In genomic region chr1:43730491-43730924, GRCm38 (mm10) we compare ENCODE assay signal across 9 mouse cellular contexts. TPM values are rescaled to one million over a fixed set of nuclear protein-coding genes. Genes with fewer than 3 reads are reported as not detected.
DNase-seq lines count a peak whose midpoint lies in the region; ATAC-seq and TF ChIP-seq lines count a peak whose summit lies in the region.
"Had no signal": no experiment of that assay in that cellular context is flagged by ENCODE, and none has a peak within 500 bp of the region (broad histone marks: within the 10 kb centered on the region; RNA-seq: fewer than 3 reads in every experiment).

Gene 1500015O10Rik, plus strand, starts transcription at chr1:43730602.

- H3K27ac ChIP-seq in forebrain, embryonic 11.5 days (ENCODE audit: low read depth, low read length): no peak within 1 kb of the TSS
- no peak within 1 kb of the TSS for H3K27ac ChIP-seq in forebrain, embryonic 10.5 days
- H3K27ac ChIP-seq in heart, adult 2 months: no peak within 1 kb of the TSS
- peak within 1 kb of the TSS; percentile 38; the same call in 1 of the 2 replicates for H3K27ac ChIP-seq in kidney, embryonic 16.5 days (ENCODE audit: low read length)
- H3K27ac ChIP-seq in limb, embryonic 15.5 days: peak within 1 kb of the TSS; percentile 92

- 67% methylated on average over 16 of the region's 16 CpGs for WGBS in forebrain, embryonic 11.5 days
- 74% methylated on average over 16 of the region's 16 CpGs for WGBS in forebrain, embryonic 10.5 days
- 48% methylated on average over 16 of the region's 16 CpGs for WGBS in heart, adult 2 months
- WGBS in kidney, embryonic 16.5 days: 65% methylated on average over 16 of the region's 16 CpGs
- 44% methylated on average over 16 of the region's 16 CpGs for WGBS in limb, embryonic 15.5 days

- no peak for TF ChIP-seq POLR2A in heart, adult 2 months (IDR thresholded peaks at IDR 0.05; ENCODE audit: insufficient read depth, low read depth, low read length)

- H3K4me2 ChIP-seq in forebrain, embryonic 11.5 days (ENCODE audit: low read depth, low read length, severe bottlenecking): no peak within 1 kb of the TSS
- H3K4me2 ChIP-seq in kidney, embryonic 16.5 days (replicated peaks; ENCODE audit: low read depth, low read length): no peak within 1 kb of the TSS
- peak within 1 kb of the TSS; percentile 41 for H3K4me2 ChIP-seq in limb, embryonic 15.5 days

- H3K9me3 ChIP-seq in forebrain, embryonic 11.5 days (ENCODE audit: control insufficient read depth, low read length): no peaks in the 10 kb centered on the region
- H3K9me3 ChIP-seq in forebrain, embryonic 10.5 days: no peaks in the 10 kb centered on the region
- no peaks in the 10 kb centered on the region for H3K9me3 ChIP-seq in kidney, embryonic 16.5 days (ENCODE audit: low read length)
- no peaks in the 10 kb centered on the region for H3K9me3 ChIP-seq in limb, embryonic 15.5 days

- no peaks in the 10 kb centered on the region for H3K27me3 ChIP-seq in forebrain, embryonic 11.5 days (ENCODE audit: control insufficient read depth, insufficient read depth, low read length)
- no peaks in the 10 kb centered on the region for H3K27me3 ChIP-seq in forebrain, embryonic 10.5 days (ENCODE audit: poor library complexity, severe bottlenecking)
- H3K27me3 ChIP-seq in heart, adult 2 months (ENCODE audit: control insufficient read depth, insufficient read depth, low read length): no peaks in the 10 kb centered on the region
- no peaks in the 10 kb centered on the region for H3K27me3 ChIP-seq in kidney, embryonic 16.5 days (ENCODE audit: insufficient read depth, low read length)
- H3K27me3 ChIP-seq in limb, embryonic 15.5 days: no peaks in the 10 kb centered on the region

- DNase-seq in forebrain, embryonic 11.5 days (ENCODE audit: low spot score): no peak
- DNase-seq in forebrain, embryonic 10.5 days (ENCODE audit: extremely low spot score, low spot score): no peak
- peak; percentile 28 for DNase-seq in cerebellum, adult 9-10 months
- peak; percentile 56 to 57 for DNase-seq in heart, adult 2 months
- peak; percentile 84 for DNase-seq in right cerebral cortex, postnatal 4 days
- no peak for DNase-seq in yolk sac, embryonic 10.5 days (ENCODE audit: low spot score)

- H3K36me3 ChIP-seq in forebrain, embryonic 11.5 days (ENCODE audit: control insufficient read depth, insufficient read depth, low read length): no peaks in the 10 kb centered on the region
- no peaks in the 10 kb centered on the region for H3K36me3 ChIP-seq in forebrain, embryonic 10.5 days (replicated peaks)
- H3K36me3 ChIP-seq in heart, adult 2 months (ENCODE audit: control insufficient read depth, insufficient read depth, low read length): no peaks in the 10 kb centered on the region
- no peaks in the 10 kb centered on the region for H3K36me3 ChIP-seq in kidney, embryonic 16.5 days (ENCODE audit: insufficient read depth, low read length)
- H3K36me3 ChIP-seq in limb, embryonic 15.5 days: no peaks in the 10 kb centered on the region

- intact Hi-C loops in heart, adult 2 months (cut with DNase I): no loop called here

- TF ChIP-seq CTCF in heart, adult 2 months (IDR thresholded peaks at IDR 0.05): no peak

- ATAC-seq in forebrain, embryonic 11.5 days (replicated peaks; ENCODE audit: low FRiP score): 0 out of 2 replicates have a peak, but pooled peaks have one; percentile 15
- ATAC-seq in kidney, embryonic 16.5 days (ENCODE audit: low FRiP score, low TSS enrichment): peak; percentile 51
- peak; percentile 91 for ATAC-seq in limb, embryonic 15.5 days (ENCODE audit: insufficient number of reproducible peaks, low FRiP score, low TSS enrichment, low read depth)

- H3K4me3 ChIP-seq in forebrain, embryonic 11.5 days (ENCODE audit: low read depth, low read length): no peak within 1 kb of the TSS
- H3K4me3 ChIP-seq in forebrain, embryonic 10.5 days: no peak within 1 kb of the TSS
- no peak within 1 kb of the TSS for H3K4me3 ChIP-seq in heart, adult 2 months
- H3K4me3 ChIP-seq in kidney, embryonic 16.5 days (ENCODE audit: low read length): no peak within 1 kb of the TSS
- H3K4me3 ChIP-seq in limb, embryonic 15.5 days: peak within 1 kb of the TSS; percentile 33

- H3K79me2 ChIP-seq in heart, adult 2 months (replicated peaks; ENCODE audit: control insufficient read depth, insufficient read depth, low read length): no peaks in the 10 kb centered on the region

- H3K4me1 ChIP-seq in forebrain, embryonic 11.5 days (replicated peaks; ENCODE audit: control insufficient read depth, insufficient read depth, low read length): no peaks in the 10 kb centered on the region
- no peaks in the 10 kb centered on the region for H3K4me1 ChIP-seq in forebrain, embryonic 10.5 days
- H3K4me1 ChIP-seq in heart, adult 2 months (ENCODE audit: control insufficient read depth, insufficient read depth, low read length): no peaks in the 10 kb centered on the region; the same call in 1 of the 2 replicates
- peaks cover 4% of the 10 kb centered on the region for H3K4me1 ChIP-seq in kidney, embryonic 16.5 days (ENCODE audit: insufficient read depth, low read length)
- H3K4me1 ChIP-seq in limb, embryonic 15.5 days: peaks cover 25% of the 10 kb centered on the region

- H3K9ac ChIP-seq in forebrain, embryonic 11.5 days (ENCODE audit: low read length): no peak within 1 kb of the TSS
- H3K9ac ChIP-seq in heart, adult 2 months (ENCODE audit: low read depth, low read length): no peak within 1 kb of the TSS; the same call in 1 of the 2 replicates
- no peak within 1 kb of the TSS for H3K9ac ChIP-seq in kidney, embryonic 16.5 days (replicated peaks; ENCODE audit: low read length)
- no peak within 1 kb of the TSS for H3K9ac ChIP-seq in limb, embryonic 15.5 days

- TF ChIP-seq EP300 in heart, adult 2 months (IDR thresholded peaks at IDR 0.05; ENCODE audit: insufficient read depth, low read depth, low read length): no peak

RNA-seq across cellular contexts. Expression of gene 1500015O10Rik, which starts in this region (rescaled TPM):
- 0.61 and 0.79 TPM in 2 replicates for polyA plus RNA-seq in forebrain, embryonic 11.5 days (2014; fragmentation: Nextera tagmentation; extraction: Ambion mirVana)
- 0.26 TPM in 1 of 2 replicates, not detected in the other for polyA plus RNA-seq in forebrain, embryonic 10.5 days (2016; fragmentation: Nextera tagmentation; extraction: Ambion mirVana)
- 1 to 10 TPM; 1.9 to 2.5 TPM for total RNA-seq in heart, adult 2 months (2021)
- polyA plus RNA-seq in heart, adult 2 months (2012; rRNA removed): 2.5 and 4.2 TPM in 2 replicates
- 7.2 and 10.7 TPM in 2 replicates for polyA plus RNA-seq in kidney, embryonic 16.5 days (2015; fragmentation: Nextera tagmentation; extraction: Ambion mirVana)
- polyA plus RNA-seq in limb, embryonic 15.5 days (2015; fragmentation: Nextera tagmentation; extraction: Ambion mirVana): 167 and 170 TPM in 2 replicates
- total RNA-seq: neutrophil, adult 5-6 weeks had no signal

Comparison
In these comparisons a context has a peak if more than half of its experiments do, and no peak if none do; other contexts are left out.
1. RNA of gene 1500015O10Rik (polyA plus RNA-seq): 167 to 170 TPM in limb, embryonic 15.5 days; 7.2 to 10.7 TPM in kidney, embryonic 16.5 days, 2.5 to 4.2 TPM in heart, adult 2 months, 0.61 to 0.79 TPM in forebrain, embryonic 11.5 days and 0.26 TPM in forebrain, embryonic 10.5 days; every median in the first group is over 10 times any median in the second.
2. Peak in ATAC-seq in forebrain, embryonic 11.5 days; RNA of the gene not detected or under 1 TPM.
3. ATAC-seq: peak in every context shown above with its lines; median percentile 91 in limb, embryonic 15.5 days; 51 in kidney, embryonic 16.5 days; 15 in forebrain, embryonic 11.5 days.
4. DNase-seq: peak in cerebellum, adult 9-10 months (single experiment), heart, adult 2 months (2 of 2) and right cerebral cortex, postnatal 4 days (single experiment); none in forebrain, embryonic 11.5 days (single experiment), forebrain, embryonic 10.5 days (single experiment) and yolk sac, embryonic 10.5 days (single experiment).
5. H3K27ac ChIP-seq: peak in kidney, embryonic 16.5 days (single experiment) and limb, embryonic 15.5 days (single experiment); none in forebrain, embryonic 11.5 days (single experiment), forebrain, embryonic 10.5 days (single experiment) and heart, adult 2 months (single experiment).